Mouse (Mus musculus) C2C12 (cell line): ENCODE results near the gene Gm15517. TPM values are rescaled to one million over a fixed set of nuclear protein-coding genes. Genes with fewer than 3 reads are reported as not detected.
A peak's percentile ranks its signal among the peaks of the same experiment; 100 is the strongest.

Experiments
- H3K27me3 ChIP-seq: one replicate; pipeline ENCODE4 v1.6.1; 2011; ENCODE audit not compliant: control insufficient read depth, insufficient read depth, insufficient read length
- H3K36me3 ChIP-seq: one replicate; pipeline ENCODE4 v1.6.1; 2011; ENCODE audit not compliant: control insufficient read depth, insufficient read depth
- H3K4me3 ChIP-seq: one replicate; pipeline ENCODE4 v1.5.1; 2011; ENCODE audit warnings: mild to moderate bottlenecking, control low read depth; ENCODE audit not compliant: poor library complexity, insufficient read depth, severe bottlenecking
- H3K79me2 ChIP-seq: one replicate; pipeline ENCODE4 v1.6.1; 2011; ENCODE audit not compliant: control insufficient read depth, insufficient read depth
- H3K79me3 ChIP-seq: one replicate; pipeline ENCODE4 v1.6.1; 2011; ENCODE audit warnings: low read depth, control low read depth
- H3ac ChIP-seq: one replicate; pipeline ENCODE3; 2011; ENCODE audit warnings: low read depth; ENCODE audit not compliant: control insufficient read depth, insufficient read length
- CEBPB ChIP-seq: IDR thresholded peaks from one replicate; pipeline ENCODE4 v1.6.1; 2011; ENCODE audit warnings: low read depth, mild to moderate bottlenecking, control low read depth, moderate library complexity
- CTCF ChIP-seq: IDR thresholded peaks from one replicate; pipeline ENCODE4 v1.5.1; 2011; ENCODE audit not compliant: control insufficient read depth, insufficient read depth, insufficient read length
- FOSL1 ChIP-seq: IDR thresholded peaks from one replicate; pipeline ENCODE4 v1.8.0; 2011; ENCODE audit warnings: mild to moderate bottlenecking, low read length; ENCODE audit not compliant: poor library complexity, insufficient read depth, severe bottlenecking
- MAX ChIP-seq: IDR thresholded peaks from one replicate; pipeline ENCODE4 v1.6.1; 2011; ENCODE audit warnings: mild to moderate bottlenecking, control low read depth
- MYOD1 ChIP-seq: IDR thresholded peaks from one replicate; pipeline ENCODE4 v1.6.1; 2011; ENCODE audit warnings: low read depth; ENCODE audit not compliant: control insufficient read depth, insufficient read length
- MYOG ChIP-seq: IDR thresholded peaks from one replicate; pipeline ENCODE4 v1.6.1; 2011; ENCODE audit not compliant: control insufficient read depth, insufficient read length; ENCODE audit errors: extremely low read depth
- USF1 ChIP-seq: IDR thresholded peaks from one replicate; pipeline ENCODE4 v1.6.1; 2011; ENCODE audit warnings: low read depth, mild to moderate bottlenecking, control low read depth, moderate library complexity
- polyA plus RNA-seq: library from polyadenylated mRNA; unstranded; fragments of >200 nt; fragmentation: generic; extraction: Trizol; gene quantifications from one replicate; pipeline ENCODE4 v1.2.1, GENCODE M21; 2012; ENCODE audit warnings: missing spikeins

Gm15517 gene
- polyA plus RNA-seq, 1 experiment: not detected

DNA sequence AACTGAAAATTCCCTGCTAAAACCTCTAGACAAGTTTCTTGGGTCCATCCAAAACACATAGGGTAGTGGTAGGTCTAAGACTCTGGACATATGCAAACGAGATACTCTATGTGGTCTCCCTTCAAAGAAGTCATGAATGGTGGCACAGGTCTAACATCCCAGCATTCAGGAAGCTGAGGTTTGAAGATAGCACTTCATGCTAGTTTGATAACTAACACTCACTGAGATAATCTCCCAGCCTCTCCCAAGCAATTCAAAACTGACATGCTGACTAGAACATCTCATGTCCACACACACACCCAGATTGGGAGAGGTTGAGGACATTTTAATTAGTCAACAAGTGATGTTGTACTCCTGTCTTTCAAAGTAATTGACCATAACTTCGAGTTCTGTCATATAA lies 21.3 kb upstream of the Gm15517 start:
- Histone ChIP-seq H3ac (no peak overlapping the region), H3K79me2 (no peaks in the 10 kb centered on the region), H3K36me3 (no peaks in the 10 kb centered on the region), H3K27me3 (peaks cover 23% of the 10 kb centered on the region), H3K79me3 (no peaks in the 10 kb centered on the region), H3K4me3 (no peak overlapping the region)
- TF ChIP-seq CEBPB (no peak), CTCF (no peak), MYOG (no peak)

DNA sequence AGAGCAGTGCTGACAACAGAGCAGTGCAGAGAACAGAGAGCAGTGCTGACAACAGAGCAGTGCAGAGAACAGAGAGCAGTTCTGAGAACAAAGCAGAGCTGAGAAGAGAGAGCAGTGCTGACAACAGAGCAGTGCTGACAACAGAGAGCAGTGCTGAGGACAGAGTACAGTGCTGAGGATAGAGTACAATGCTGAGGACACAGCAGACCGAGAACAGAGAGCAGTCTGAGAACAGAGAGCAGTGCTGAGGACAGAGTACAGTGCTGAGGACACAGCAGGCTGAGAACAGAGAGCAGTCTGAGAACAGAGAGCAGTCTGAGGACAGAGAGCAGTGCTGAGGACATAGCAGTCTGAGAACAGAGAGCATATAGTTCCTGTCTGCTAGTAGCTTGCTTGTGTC lies 20.5 kb upstream of the Gm15517 start:
- Histone ChIP-seq H3K27me3 (peaks cover 21% of the 10 kb centered on the region), H3ac (no peak overlapping the region), H3K79me3 (no peaks in the 10 kb centered on the region), H3K36me3 (no peaks in the 10 kb centered on the region), H3K79me2 (peaks cover 4% of the 10 kb centered on the region), H3K4me3 (no peak overlapping the region)
- TF ChIP-seq CEBPB (no peak), MYOD1 (no peak)

- Histone ChIP-seq H3K4me3 (no peak overlapping the region), H3ac (no peak overlapping the region), H3K79me3 (no peaks in the 10 kb centered on the region), H3K27me3 (peaks cover 18% of the 10 kb centered on the region), H3K79me2 (peaks cover 8% of the 10 kb centered on the region), H3K36me3 (no peaks in the 10 kb centered on the region)
- TF ChIP-seq CEBPB: no peak
- no peak for TF ChIP-seq FOSL1
- TF ChIP-seq USF1: no peak
- TF ChIP-seq MYOG: no peak
- no peak for TF ChIP-seq CTCF
- no peak for TF ChIP-seq MAX
- no peak for TF ChIP-seq MYOD1
These were observed 20.1 kb upstream of the Gm15517 start for GRCm38 (mm10) chr7:44241163-44241562.

- no peak for TF ChIP-seq USF1
- TF ChIP-seq MAX: no peak
- no peak for TF ChIP-seq FOSL1
- no peak for TF ChIP-seq CEBPB
- TF ChIP-seq CTCF: no peak
- TF ChIP-seq MYOG: no peak
- TF ChIP-seq MYOD1: no peak
- H3K36me3 ChIP-seq: peaks cover 10% of the 10 kb centered on the region
- H3K4me3 ChIP-seq: no peak overlapping the region
- H3K27me3 ChIP-seq: peaks cover 6% of the 10 kb centered on the region
- H3K79me3 ChIP-seq: peaks cover 22% of the 10 kb centered on the region
- peaks cover 34% of the 10 kb centered on the region for H3K79me2 ChIP-seq
- H3ac ChIP-seq: no peak overlapping the region
These were observed 17.2 kb upstream of the Gm15517 start for GRCm38 (mm10) chr7:44244080-44244479.

GRCm38 (mm10) chr7:44246055-44246983 lies 14.9 kb upstream of the Gm15517 start, which contains the start of the genes 1700028J19Rik and 2410002F23Rik:
Gene 1700028J19Rik, minus strand, starts transcription at chr7:44246695.
Gene 2410002F23Rik, plus strand, starts transcription at chr7:44246722.
- peak within 1 kb of the TSS; percentile 89 for H3K4me3 ChIP-seq
- peaks cover 25% of the 10 kb centered on the region for H3K79me3 ChIP-seq
- H3ac ChIP-seq: peak within 1 kb of the TSS; percentile 94
- H3K79me2 ChIP-seq: peaks cover 52% of the 10 kb centered on the region
- no peaks in the 10 kb centered on the region for H3K27me3 ChIP-seq
- H3K36me3 ChIP-seq: peaks cover 27% of the 10 kb centered on the region
- TF ChIP-seq USF1: no peak
- TF ChIP-seq MYOD1: no peak
- TF ChIP-seq MAX: peak; percentile 96
- no peak for TF ChIP-seq MYOG

- Histone ChIP-seq H3K4me3 (peak overlapping the region; percentile 89), H3K79me2 (peaks cover 52% of the 10 kb centered on the region), H3K36me3 (peaks cover 27% of the 10 kb centered on the region), H3K79me3 (peaks cover 25% of the 10 kb centered on the region), H3K27me3 (no peaks in the 10 kb centered on the region), H3ac (peak overlapping the region; percentile 94)
- no peak for TF ChIP-seq MAX
- TF ChIP-seq CTCF: no peak
- no peak for TF ChIP-seq MYOG
- TF ChIP-seq CEBPB: no peak
- no peak for TF ChIP-seq MYOD1
- no peak for TF ChIP-seq USF1
- TF ChIP-seq FOSL1: no peak
These were observed 14.2 kb upstream of the Gm15517 start for GRCm38 (mm10) chr7:44246984-44247470.
